Mouse (Mus musculus) Muller cell, postnatal 12 days (primary cell): ENCODE results near the gene Oat.
A peak's percentile ranks its signal among the peaks of the same experiment; 100 is the strongest.

Experiments
- DNase-seq: peaks from one replicate; pipeline ENCODE4 v3.0.0-alpha.2; 2015; ENCODE audit errors: inconsistent ontology term

Gene Oat

DNA sequence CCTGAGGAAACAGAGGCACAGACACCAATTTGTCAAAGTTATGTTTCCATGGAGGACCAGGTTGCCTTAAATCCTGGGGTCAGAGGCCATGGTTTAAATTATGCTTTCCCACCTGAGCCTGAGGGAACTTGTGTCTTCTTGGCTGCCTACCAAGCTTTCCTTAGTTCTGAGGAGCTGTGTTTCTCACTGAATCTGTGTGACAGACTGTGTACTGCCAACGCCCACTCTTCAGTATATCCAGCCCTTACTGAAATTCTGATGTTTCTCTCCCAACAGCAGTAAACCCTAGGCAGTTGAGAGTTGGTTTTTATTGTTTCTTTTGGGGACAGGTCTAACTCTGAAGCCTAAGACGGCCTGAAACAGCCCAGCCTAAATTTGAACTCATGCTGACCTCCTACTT lies 17.6 kb upstream of the Oat start:
- DNase-seq = no peak

DNA sequence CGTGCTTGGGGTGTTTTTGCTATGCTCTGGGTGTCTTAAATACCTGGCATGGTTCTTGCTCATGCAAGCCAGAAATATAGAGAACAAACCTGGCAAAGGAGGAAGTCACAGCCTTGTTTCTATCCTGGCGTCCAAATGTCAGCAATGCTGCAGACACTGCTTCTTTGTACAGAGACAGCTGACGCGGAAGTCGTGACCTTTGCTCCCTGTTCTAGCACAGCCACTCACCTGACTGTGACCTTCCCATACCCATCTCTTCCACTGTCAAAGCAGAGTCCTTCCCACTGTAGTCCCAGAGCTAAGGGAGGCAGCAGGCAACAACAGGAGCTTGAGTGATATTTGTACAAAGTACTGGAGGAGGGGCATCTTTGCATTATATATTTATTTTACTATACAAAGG lies 13.4 kb upstream of the Oat start:
- no peak for DNase-seq

DNA sequence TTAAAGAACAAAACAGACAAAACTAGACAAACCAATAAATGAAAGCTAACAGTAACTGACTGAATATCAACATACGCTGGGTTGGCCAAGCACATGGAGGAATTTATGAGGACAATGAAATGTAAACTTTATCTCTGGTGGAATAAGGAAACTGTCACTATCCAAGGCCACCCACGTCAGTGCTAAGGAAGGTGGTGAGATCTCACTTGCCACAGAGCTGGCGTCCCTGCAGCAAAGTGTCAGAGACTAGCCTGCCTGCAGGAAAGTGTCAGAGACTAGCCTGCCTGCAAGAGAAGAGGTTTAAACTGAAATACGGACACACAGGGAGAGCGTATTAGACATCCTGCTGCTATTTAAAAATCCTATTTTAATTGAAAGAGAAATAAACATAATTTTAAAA lies 11.0 kb upstream of the Oat start:
- DNase-seq = no peak

DNA sequence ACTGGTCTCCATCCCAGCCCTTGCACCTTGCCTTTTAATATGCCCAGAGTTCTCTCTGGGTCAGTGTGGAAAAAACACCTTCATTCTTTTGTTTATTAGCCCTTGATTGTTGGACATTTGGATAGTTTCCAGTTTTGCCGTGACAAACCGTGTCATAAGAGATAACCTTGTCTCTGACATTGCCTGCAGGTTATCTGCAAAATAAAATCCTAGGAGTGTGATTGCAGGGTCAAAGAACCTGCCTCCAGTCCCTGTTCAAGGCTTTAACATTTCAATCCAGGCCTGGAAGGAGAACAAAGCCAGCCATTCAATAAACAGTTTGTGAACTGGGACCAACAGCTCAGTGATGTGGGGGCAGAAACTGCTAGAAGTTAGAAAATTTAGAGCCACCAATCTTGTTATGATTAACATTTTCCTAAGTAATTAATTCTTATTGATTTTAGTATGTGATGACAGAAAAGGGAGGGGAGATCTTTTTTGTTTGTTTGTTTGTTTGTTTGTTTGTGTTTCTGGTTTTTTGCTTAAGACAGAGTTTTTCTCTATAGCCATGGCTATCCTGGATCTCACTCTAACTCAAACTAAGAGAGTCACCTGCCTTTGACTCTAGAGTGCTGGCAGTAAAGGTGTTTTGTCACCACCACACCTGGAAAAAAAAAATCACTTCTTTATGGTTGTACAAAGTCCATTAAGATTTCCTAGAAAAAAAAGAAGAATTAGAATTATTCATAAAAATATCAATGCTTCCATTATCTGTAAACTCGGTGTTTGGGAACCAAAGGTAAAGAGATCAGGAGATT lies 9.7 kb upstream of the Oat start:
- no peak for DNase-seq

DNA sequence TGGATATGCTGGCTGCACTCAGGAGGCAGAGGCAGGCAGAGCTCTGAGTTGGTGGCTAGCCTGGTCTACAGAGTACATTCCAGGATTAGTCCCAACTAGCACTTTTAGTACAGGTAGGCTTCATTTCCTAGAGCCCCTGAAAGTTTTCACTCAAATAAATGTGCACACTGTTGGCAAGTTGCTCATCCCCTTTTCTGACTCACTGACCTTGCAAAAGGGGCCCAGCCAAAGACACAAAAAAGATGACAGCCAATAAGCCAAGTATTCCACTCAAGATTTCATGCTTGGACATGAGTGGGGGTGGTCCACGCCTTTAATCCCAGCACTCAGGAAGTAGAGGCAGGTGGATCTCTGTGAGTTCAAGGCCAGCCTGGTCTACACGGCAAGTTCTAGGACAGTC lies 5.2 kb upstream of the Oat start:
- no peak for DNase-seq

DNA sequence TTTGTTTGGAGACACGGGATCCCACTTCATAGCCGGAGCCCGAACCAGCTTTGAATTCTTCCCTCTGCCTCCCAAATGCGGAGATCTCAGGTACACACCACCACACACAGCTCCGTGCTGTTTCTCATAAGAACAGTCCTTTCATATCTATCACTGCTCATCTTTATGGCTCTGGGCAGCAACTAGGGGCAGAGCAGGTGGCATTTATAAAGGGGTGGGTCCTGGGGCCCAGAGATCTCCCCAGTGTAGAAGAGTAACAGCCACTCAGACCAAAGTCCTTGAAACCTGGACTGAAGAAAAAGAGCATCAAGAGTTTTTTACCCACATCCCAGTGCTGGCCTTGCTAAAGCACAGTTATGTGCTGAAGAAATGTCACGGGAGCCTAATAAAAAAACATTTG lies 4.3 kb upstream of the Oat start:
- DNase-seq = no peak

DNA sequence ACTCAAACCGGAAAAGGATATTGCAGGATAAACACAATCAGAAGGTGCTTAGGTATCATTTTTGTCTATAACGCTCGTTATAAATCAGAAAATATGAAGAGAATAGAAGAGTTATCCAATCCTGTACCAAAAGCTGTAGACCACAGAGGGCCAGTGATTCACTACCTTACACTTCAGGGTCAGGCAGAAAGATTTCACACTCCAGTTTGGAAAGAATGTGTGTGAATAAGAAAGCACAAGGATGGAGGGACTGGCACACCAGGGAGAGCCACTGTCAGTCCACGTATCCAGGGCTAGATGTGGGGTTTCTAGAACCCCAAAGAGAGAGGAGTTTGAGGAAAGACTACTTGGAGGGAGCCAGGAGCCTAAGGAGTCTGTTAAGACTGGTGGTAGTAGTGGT lies 693 bp upstream of the Oat start:
- no peak for DNase-seq

DNA sequence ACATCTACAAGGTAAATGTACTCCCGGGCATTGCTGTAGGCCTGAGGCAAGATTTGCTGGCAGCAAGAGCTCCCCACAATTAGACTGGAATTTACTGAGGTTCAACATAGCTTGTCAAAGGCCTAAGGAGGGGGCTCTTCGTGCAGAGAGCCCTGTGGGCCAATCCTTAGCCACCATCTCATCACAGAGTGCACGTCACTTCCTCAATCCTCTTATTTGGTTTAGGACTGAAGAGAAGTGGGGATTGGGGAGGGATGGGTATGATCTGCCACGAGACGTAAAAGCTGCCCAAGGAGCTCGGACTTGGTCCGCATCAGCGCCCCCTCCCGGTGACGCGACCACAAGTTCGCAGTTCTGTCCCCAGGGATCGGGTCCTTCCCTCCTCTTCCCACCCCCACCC lies 575 bp downstream of the Oat start:
- DNase-seq = peak; percentile 96

DNA sequence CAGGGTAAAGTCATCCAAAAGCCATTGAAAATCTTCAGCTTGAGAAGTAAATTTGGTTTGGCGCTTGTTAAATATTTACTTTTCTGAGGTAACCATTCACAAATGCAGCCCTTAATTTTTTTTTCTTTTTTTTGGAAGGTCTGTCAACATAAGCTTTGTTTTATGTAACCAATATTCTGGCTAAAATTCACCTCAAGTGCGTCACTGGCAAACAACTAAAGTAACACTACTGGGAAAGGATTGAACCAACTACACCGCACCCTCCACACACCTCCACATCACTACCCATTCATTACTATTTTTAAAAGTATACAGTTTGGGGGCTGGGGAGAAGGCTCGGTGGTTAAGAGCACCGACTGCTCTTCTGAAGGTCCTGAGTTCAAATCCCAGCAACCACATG lies 1.6 kb downstream of the Oat start:
- no peak for DNase-seq

DNA sequence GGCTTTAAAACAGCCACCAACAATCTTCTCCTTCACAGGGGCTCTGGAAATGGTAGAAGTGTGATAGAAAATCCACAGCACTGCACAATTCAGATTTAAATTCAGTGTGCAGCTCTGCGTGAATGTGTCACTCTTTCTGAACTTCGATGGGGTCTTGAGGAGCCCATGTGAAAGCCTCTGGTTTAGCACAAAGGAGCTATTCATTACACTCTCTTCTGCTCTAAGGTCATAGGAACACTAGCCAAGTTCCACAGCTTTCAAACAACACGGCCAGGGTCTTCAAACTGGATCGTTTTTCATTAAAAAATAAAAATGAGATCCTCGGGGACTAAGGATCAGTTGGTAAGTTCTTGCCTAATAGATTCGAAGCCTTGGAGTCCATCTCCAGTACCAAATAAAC lies 3.0 kb downstream of the Oat start:
- DNase-seq = no peak

DNA sequence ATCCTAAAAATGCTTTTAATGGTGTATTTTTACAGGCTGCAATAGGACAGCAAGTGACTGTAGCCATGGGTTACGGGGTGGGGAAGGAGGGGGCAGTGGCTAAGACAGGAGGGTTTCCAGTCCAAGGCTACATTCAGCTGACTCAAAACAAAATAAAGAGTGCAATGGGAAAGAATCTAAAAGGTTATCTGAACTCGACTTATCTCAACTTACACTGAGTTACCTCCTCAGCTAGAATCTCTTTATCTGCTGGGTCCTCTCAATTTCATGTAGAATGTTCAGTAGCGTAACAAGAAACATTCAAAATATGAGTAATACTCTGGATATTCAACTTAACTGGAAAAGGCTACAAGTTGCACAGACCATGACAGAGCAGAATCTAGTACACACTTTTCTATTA lies 3.5 kb downstream of the Oat start:
- DNase-seq = peak; percentile 32

DNA sequence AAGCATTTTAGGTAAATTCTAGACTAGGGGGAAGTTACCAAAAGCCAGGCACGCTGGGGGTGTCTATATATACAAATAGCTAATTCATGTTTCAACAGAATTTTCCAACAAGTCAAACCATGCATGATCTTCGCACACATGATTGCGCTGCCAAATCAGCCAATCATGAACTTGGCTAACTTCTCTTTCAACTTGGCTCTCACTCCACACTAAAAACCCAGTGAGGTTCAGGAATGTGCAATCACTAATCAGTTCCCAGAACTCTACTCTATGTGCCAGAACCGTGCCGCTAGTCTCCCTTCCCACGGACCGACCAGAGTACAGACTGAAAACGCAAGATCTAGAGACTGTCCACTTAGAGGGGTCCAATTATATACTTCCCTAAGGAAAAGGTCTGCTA lies 4.7 kb downstream of the Oat start:
- DNase-seq = peak; percentile 87

DNA sequence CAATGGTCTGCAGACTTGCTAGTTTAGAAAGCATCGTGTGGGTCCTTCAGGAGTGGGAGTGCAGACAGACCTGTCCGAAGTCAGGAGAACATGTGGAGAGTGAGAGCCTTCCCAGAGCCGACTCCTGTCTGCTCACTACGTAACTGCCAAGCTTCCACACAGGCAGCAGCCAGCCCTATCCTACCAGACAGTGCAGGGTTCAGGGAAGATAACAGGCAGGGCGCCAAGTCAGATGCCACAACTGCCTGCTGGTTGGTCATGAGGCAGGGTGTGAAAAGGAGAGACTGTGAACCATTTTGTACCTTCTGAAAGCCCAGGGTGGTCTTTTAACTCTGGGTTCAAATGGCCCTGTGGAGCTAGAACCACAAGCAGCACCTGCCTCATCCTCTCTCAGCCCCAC lies 6.1 kb downstream of the Oat start:
- DNase-seq = peak; percentile 58

DNA sequence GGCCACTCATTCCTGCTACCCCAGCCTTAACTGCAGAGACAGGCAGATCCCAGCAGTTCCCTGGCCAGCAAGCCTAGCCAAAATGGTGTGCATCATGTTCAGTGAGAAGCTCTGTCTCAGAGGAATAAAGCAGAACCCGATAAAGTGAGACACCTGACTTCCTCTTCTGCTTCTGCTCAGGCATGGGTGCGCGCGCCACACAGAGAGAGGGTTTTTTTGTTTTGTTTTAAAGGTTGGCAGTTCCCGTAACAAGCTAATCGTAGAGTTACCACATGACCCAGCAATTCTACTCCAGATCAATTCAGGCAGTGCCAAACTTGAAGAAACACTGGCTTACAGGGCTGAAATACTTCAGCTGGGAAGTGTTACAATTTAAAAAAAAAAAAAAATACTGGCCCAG lies 7.4 kb downstream of the Oat start:
- peak; percentile 23 for DNase-seq

DNA sequence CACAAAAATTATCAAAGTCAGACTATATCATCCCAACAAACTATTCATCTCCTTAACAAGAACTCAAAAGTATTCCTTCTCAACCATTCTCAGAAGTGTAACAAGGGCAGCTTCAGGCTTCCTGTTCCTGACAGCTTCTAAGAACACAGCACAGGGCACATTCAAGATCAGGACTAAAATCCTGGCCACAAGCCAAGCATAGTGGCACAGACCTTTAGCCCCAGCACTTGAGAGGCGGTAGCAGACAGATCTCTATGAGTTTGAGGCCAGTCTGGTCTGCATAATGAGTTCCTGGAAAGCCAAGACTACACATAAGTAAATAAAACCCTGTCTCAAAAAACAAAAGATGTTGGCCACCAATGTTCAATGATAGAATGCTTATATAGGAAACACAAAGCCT lies 10.4 kb downstream of the Oat start:
- DNase-seq = no peak

DNA sequence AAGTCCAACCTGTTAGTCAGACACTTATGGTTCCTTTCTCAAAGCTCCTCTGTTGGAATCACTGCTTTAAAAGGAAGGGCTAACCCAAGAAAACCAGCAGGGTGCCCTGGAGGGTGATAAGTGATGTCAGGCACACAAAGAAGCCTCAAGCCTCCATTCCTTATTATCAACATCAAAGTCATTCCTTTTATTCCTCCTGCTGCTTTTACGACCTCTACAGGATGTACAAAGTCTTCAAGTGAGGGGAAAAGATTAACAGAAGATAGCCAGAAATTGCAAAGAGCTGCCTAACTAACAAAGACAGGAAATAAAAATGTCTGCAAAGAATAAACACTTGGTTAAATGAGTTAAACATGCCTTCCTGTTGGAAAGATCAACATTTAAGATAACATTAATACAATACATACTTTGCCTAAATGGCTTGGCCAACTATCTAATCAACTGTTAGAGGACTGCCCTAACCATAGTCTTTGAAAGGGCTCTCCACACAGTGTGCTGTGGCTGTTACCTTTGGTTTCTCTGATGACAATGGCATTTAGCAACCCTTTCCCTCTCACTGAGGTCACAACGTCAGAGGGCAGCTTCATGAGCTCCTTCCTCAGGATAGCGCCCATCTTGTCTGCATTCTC lies 16.9 kb downstream of the Oat start:
- DNase-seq = no peak

DNA sequence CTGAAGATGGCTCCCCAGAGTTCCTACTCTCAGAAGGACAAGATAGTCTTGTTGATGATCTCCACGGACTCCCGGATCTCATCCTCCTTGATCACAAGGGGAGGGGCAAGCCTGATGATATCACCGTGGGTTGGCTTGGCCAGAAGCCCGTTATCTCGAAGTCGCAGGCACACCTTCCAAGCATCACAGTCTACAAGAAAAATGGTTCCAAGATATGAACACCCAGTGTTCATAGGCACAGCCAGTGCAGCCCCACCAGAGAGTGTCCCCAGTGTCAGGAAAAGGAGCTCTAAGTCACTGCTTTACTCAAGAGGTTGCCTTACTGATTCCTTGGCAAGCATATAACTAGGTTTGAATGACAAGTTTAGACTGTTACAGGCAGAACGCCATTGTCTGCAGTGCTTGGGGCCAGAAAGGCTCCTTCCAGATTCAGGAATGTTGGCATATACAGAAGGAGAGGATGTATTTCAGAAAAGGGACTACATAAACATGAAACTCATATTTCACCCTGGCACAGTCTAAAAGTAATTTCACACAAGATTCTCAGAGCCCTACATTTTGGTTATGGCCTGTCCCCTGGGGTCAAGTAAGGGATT lies 18.0 kb downstream of the Oat start:
- no peak for DNase-seq

DNA sequence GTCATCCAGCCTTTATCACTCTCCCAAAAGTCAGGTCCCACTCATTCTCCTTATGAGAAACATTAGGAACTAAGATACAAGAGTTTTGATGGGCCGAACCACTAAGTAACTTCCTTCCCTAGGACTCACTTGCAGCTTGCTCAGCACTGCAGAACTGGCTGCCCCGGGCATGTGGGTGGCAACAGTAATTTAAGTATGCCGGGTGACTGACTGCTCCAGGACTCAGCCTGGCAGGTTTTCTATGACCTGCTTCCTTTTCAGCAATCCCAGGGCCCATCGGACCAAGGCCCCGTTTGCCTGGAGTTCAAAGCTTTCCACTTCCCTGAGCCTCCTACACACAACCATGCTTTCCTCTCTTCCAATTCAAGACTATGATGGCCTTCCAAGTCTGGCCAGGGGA lies 19.6 kb downstream of the Oat start:
- DNase-seq = no peak

DNA sequence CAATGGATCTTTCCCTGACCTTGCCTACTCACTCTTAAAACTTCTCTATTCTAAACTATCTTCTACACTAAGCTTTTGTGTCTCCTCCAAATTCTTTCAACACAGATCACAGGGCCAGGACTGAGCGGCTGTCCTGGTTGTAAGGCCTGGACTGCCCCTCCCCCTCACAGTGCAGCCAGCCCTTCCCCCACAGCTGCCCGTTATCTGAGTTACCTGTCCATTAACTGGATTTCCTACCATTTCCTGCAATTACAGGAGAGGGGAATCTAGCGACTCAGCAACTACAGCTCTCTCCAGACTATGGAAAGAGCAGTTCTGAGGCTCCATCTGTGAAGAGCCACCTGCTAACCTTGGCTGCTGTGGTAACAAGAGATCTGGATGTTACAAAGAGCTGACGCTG lies 20.3 kb downstream of the Oat start:
- DNase-seq = no peak

DNA sequence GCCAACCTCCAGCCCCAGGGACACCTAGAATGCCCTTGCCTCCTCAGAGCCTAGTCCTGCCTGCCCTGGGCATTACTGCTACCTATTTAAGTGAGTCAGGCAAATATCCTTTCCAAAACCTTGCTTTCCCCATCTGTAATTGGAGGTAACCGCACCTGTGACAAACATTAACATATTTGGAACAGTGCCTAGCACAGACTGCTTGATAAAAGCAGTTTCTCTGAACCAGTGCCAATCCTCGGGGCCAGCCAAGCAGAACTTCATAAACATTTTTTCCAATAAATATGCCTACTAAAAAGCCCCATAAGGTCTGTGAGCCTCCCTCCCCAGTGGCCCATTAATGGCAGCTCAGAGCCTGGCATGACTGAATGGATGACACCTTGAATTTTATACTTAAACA lies 22.1 kb downstream of the Oat start:
- no peak for DNase-seq

DNA sequence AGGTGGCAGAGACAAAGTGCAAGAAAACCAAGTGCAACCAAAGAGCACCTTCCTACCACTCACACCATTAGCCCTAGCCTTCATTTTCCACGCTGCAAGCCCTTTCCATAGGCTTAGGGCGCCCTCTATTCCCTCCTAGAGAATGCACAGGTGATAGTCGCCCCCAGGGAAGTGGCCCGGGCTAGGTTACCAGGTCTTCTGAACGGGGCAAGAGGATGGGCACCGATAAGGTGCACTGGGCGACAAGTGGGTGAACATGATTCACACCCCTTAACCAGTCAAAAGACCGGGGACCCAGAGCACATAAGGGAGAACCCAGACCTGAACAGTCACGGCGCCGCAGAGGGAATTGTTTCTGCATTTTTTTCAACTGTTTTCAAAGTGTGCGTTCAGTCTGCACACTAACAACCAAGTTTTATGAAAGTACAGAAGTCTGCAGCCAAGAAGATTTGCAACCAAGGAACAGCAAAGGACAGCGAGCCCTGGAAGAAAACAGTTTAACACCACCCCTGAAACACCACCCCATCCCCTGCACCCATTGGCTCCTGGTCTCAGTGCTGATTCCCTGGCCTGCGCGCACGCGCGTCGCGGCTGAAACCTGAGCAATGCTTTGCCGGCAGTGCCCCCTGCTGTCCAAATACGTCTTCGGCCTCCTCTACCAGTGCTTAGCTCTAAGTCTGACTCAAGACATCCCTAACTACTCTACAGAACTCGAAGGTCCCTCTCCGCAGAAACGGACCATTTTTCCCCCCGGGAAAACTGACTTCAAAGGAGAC lies 24.7 kb downstream of the Oat start:
- peak; percentile 92 for DNase-seq

DNA sequence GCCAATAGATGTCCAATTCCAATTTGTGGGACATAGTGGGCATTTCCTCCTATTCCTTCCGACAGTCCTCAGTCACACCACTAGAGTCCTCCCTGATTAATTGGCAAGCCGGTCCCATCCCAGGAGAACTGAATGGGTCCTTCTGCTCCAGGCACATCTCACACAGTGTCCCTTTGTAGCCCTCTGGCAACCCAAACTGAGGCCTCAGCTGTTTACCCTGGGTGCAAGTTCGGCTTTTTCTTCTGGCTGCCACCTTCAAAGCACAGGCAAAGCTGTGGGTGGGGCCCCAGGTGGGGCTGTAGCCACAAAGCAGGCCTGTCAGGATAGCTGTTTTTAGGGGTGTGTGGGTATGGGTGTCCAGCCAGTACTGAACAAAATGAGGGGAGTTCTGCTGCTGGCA lies 29.1 kb downstream of the Oat start:
- no peak for DNase-seq

DNA sequence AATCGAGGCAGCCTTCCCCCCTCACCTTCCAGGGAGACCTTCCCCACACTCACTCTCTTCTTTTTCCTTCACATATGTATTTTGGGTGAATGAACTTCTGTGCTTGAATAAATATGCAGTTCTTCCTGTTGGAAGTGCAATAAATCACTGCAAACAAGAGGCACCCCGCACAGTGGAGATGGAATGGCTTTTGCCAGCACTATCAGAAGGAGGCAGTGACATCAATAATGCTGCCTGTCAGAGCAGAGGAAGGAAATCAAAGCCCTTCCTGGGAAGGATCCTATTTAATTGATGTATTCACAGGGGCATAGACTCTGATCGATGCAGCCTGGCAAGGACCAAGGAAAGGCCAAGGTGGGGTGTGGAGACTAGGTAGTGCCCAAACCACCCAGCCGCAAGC lies 33.8 kb downstream of the Oat start:
- DNase-seq = no peak
